Mouse (Mus musculus) midbrain, embryonic 12.5 days (tissue): Measurements from ENCODE around the gene Gpi1. TPM values are rescaled to one million over a fixed set of nuclear protein-coding genes. Genes with fewer than 3 reads are reported as not detected.
A peak's percentile ranks its signal among the peaks of the same experiment; 100 is the strongest.
"Not testable (repeated sequence)": the region's sequence is repeated elsewhere in the genome, so short reads cannot be mapped to it uniquely, and the experiment has no call there.

ENCODE experiments used
- ATAC-seq: fragments of 200-750 bp; cut with Nextera tagmentation; 2 replicates; pipeline ENCODE4 v1.8.0; 2017; ENCODE audit warnings: low read depth, moderate TSS enrichment, moderate library complexity; ENCODE audit not compliant: low FRiP score
- H3K27ac ChIP-seq: fragments of 300-500 bp; sonication (generic); replicated peaks from 2 replicates; pipeline ENCODE4 v1.5.1; 2016; ENCODE audit warnings: mild to moderate bottlenecking
- H3K27me3 ChIP-seq: fragments of 300-500 bp; sonication (generic); 2 replicates; pipeline ENCODE4 v1.6.1; 2016; ENCODE audit warnings: mild to moderate bottlenecking
- H3K36me3 ChIP-seq: fragments of 300-500 bp; sonication (generic); 2 replicates; pipeline ENCODE4 v1.6.1; 2016
- H3K4me1 ChIP-seq: fragments of 300-500 bp; sonication (generic); 2 replicates; pipeline ENCODE4 v1.6.1; 2016
- H3K4me2 ChIP-seq: fragments of 300-500 bp; sonication (generic); replicated peaks from 2 replicates; pipeline ENCODE4 v1.6.1; 2016; ENCODE audit warnings: mild to moderate bottlenecking, moderate library complexity
- H3K4me3 ChIP-seq: fragments of 300-500 bp; sonication (generic); 2 replicates; pipeline ENCODE4 v1.5.1; 2016; ENCODE audit warnings: mild to moderate bottlenecking
- H3K9ac ChIP-seq: fragments of 300-500 bp; sonication (generic); replicated peaks from 2 replicates; pipeline ENCODE4 v1.6.1; 2016; ENCODE audit warnings: mild to moderate bottlenecking, moderate library complexity
- H3K9me3 ChIP-seq: fragments of 300-500 bp; sonication (generic); 2 replicates; pipeline ENCODE4 v1.6.1; 2016; ENCODE audit warnings: mild to moderate bottlenecking
- WGBS: fragments of 180-500 bp; shearing (Covaris S2); methylation state at CpG from one replicate; pipeline ENCODE4 v1.1.7; 2016; 5-methylcytosine and 5-hydroxymethylcytosine counted together
- polyA plus RNA-seq: library from polyadenylated mRNA; unstranded; fragments of >200 nt; fragmentation: Nextera tagmentation; extraction: Ambion mirVana; gene quantifications from 2 replicates; pipeline ENCODE4 v1.2.1, GENCODE M21; 2016

Gene Gpi1
- polyA plus RNA-seq, 1 experiment from 2014 or later, result 218 TPM

DNA sequence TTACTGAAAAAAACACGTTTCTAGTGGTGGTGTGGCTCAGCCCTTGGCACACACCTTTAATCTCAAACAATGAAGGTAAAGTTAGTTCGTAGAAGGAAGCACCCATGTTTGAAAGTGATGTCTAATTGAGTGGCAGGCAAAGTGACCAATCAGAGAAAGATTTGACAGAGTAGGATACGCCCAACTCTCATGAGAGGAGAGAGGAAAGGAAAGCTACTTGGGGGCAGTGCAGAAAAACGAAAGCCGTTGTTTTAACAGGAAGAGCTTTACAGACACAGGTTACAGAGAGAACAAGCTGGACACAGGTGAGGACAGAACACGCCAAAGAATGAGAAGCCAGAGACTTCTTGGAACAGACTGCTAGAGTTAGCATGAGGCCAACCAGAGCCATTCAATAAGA is 23.8 kb downstream of the Gpi1 start:
- H3K9ac ChIP-seq, result no peak overlapping the region
- no peaks in the 10 kb centered on the region for H3K27me3 ChIP-seq
- no peaks in the 10 kb centered on the region for H3K4me1 ChIP-seq
- peaks cover 98% of the 10 kb centered on the region for H3K36me3 ChIP-seq
- H3K4me2 ChIP-seq, result no peak overlapping the region
- H3K9me3 ChIP-seq, result no peaks in the 10 kb centered on the region
- H3K4me3 ChIP-seq, result no peak overlapping the region
- H3K27ac ChIP-seq, result no peak overlapping the region
- no peak for ATAC-seq
- 95% methylated on average over 6 of the region's 6 CpGs for WGBS

DNA sequence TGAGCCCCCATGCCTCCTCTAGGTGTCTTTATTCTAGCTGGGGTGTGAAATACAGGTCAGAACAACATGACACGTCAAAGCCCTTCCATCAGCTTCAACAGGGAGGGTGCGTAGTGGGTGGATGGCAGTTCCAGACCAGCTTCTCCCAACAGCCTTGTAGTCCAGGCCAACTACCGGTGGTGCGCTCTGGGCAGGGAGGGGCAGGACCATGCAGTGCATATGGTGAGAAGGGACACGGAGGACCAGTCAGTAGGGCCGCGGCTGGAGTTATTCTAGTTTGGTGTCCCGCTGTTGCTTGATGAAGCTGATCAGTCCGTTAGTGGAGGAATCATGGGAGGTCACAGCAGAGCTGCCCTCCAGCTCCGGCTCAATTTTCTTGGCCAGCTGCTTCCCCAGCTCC is 28.0 kb downstream of the Gpi1 start:
- not testable (repeated sequence) for H3K4me1 ChIP-seq, H3K9me3 ChIP-seq, H3K27ac ChIP-seq, H3K4me3 ChIP-seq, H3K9ac ChIP-seq, ATAC-seq, H3K27me3 ChIP-seq, H3K4me2 ChIP-seq
- H3K36me3 ChIP-seq, result peaks cover 68% of the 10 kb centered on the region
- 89% methylated on average over 10 of the region's 10 CpGs for WGBS

DNA sequence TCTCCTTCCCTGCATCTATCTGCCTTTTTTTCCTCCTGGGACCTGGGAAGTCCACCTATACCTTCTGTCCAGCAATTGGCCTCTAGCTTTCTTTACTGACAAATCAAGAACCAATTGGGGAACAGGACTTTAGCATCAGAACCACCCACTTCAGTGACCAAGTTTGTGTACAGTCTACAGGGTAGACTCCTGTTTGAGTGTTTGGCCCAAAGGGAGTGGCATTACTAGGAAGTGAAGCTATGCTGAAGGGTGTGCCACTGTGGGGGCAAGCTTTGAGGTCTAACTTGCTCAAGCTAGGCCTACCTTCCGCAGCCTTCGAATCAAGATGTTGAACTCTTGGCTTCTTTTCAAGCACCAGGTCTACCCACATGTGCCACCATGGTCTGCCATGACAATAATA is 29.3 kb downstream of the Gpi1 start:
- Histone ChIP-seq H3K4me3 (no peak overlapping the region), H3K4me1 (peaks cover 1% of the 10 kb centered on the region), H3K9me3 (no peaks in the 10 kb centered on the region), H3K36me3 (peaks cover 55% of the 10 kb centered on the region), H3K27ac (no peak overlapping the region), H3K4me2 (no peak overlapping the region), H3K9ac (no peak overlapping the region), H3K27me3 (no peaks in the 10 kb centered on the region)
- 97% methylated on average over 2 of the region's 2 CpGs for WGBS
- no peak for ATAC-seq

DNA sequence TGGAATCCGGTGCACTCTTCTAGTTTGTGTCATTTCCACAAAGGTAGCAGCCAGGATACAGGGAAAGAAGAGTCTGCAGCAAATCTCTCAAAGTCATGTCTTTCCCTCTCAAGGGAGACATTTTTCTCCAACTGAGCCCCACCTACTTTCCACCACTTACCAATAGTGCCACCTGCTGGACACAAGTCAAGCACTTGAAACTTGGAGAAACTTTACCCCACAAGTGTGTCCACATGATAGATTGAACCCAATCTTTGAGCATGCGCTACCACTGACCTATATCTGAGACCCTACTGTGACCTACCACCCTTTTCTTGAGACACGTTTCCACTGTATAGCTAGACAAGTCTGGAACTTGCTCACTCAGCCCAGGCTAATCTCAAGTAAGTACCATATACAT is 31.8 kb downstream of the Gpi1 start:
- H3K27ac ChIP-seq, result no peak overlapping the region
- ATAC-seq, result no peak

DNA sequence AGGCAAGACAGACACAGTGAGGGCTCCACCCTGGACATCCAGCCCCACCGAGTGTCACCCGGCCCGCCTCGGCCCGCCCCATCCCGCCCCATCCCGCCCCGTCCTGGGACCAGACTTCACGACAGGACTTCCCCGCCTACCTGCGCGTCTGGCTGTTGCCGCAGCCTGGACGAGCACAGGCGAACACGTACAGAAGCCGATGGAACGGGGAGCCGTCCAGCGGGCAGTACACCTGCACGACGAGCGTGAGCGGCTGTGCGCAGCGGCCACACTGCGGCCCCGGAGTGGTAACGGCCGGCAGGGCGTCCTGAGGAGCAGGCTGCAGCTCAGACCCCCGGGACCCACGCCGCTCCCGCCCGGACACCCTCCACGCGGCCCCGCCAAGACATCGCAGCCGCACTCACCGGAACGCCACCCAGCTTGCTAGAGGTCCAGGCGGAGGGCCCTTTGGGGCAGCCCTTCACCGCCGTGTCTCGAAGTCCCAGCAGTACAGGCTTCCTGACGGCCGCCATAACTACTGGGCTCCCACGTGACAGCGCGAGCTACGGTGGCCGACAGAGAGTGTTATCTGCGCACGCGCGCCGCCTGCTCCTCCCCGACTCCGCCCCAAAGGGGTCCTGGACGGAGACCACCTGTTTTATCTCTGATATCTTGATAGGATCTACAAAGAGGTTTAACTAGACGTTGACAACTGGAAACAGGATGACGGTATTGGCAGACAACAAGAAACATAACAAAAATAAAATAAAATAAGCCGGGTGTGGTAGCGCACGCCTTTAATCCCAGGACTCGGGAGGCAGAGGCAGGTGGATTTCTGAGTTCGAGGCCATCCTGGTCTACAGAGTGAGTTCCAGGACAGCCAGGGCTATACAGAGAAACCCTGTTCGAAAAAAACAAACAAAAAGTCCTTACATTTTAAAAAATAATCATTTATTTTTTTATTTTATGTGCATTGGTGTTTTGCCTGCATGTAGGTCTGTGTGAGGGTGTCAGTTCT is 33.7 kb downstream of the Gpi1 start, which contains the start of gene Pdcd2l:
Gene Pdcd2l (minus strand): TSS at position 530 of the 997 bp plus-strand sequence.
- Histone ChIP-seq H3K9ac (peak within 1 kb of the TSS; percentile 95), H3K36me3 (peaks cover 32% of the 10 kb centered on the region), H3K27me3 (no peaks in the 10 kb centered on the region), H3K4me2 (peak within 1 kb of the TSS; percentile 94), H3K27ac (peak within 1 kb of the TSS; percentile 46; the same call in 1 of the 2 replicates), H3K4me1 (peaks cover 10% of the 10 kb centered on the region), H3K4me3 (peak within 1 kb of the TSS; percentile 97), H3K9me3 (no peaks in the 10 kb centered on the region)
- peak; percentile 93 for ATAC-seq
- WGBS, result 3% methylated on average over 66 of the region's 70 CpGs

More for the DNA sequence above, 31.8 kb downstream of the Gpi1 start:
- H3K4me1 ChIP-seq, result peaks cover 10% of the 10 kb centered on the region
- H3K4me2 ChIP-seq, result no peak overlapping the region
- H3K9me3 ChIP-seq, result no peaks in the 10 kb centered on the region
- 59% methylated on average over 3 of the region's 3 CpGs for WGBS
- H3K9ac ChIP-seq, result no peak overlapping the region
- H3K27me3 ChIP-seq, result no peaks in the 10 kb centered on the region
- peaks cover 38% of the 10 kb centered on the region for H3K36me3 ChIP-seq
- no peak overlapping the region for H3K4me3 ChIP-seq

DNA sequence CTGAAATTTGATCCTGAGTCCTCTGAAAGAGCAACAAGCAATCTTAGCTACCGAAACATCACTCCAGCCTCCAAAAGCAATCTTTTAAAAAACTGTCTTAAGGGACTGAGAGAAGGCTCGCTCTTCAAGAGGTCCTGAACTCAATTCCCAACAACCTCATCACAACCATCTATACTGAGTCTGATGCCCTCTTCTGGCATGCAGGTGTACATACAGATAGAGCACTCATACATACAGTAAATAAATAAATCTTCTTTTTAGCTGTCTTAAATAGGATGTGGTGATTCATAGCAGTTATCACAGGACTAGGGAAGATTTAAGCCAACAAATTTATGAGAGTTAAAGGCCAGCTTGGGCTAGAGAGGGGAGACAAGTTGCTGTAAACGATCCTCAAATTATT is 34.5 kb downstream of the Gpi1 start:
- no peaks in the 10 kb centered on the region for H3K27me3 ChIP-seq
- ATAC-seq, result no peak
- H3K9me3 ChIP-seq, result no peaks in the 10 kb centered on the region
- H3K27ac ChIP-seq, result 0 out of 2 replicates have a peak overlapping the region, but pooled peaks have one; percentile 46
- peak overlapping the region; percentile 94 for H3K4me2 ChIP-seq
- H3K4me1 ChIP-seq, result peaks cover 10% of the 10 kb centered on the region
- peak overlapping the region; percentile 97 for H3K4me3 ChIP-seq
- 54% methylated on average over 3 of the region's 3 CpGs for WGBS
- H3K9ac ChIP-seq, result peak overlapping the region; percentile 95
- H3K36me3 ChIP-seq, result peaks cover 26% of the 10 kb centered on the region

DNA sequence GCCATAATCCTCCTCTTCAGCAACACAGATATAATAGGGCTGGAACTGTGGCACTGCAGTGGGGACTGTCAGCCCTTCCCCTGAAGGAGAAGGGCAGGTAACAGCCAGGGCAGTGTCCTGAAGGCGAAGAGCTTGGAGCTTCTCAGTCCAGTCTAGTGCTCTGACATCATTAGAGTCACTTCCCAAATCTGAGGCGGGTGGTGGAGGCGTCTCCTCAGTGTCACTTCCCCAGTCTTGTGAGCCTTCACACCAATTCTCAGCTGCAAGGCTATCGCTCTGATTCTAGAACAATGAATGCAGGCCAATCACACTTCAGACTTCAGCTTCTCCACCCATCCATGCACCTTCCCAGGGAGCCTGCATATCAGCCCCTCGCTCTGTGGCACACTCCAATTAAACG is 37.3 kb downstream of the Gpi1 start:
- Histone ChIP-seq H3K27me3 (no peaks in the 10 kb centered on the region), H3K9ac (no peak overlapping the region), H3K9me3 (no peaks in the 10 kb centered on the region), H3K36me3 (peaks cover 44% of the 10 kb centered on the region), H3K4me3 (no peak overlapping the region), H3K27ac (no peak overlapping the region), H3K4me1 (peaks cover 10% of the 10 kb centered on the region), H3K4me2 (no peak overlapping the region)
- 94% methylated on average over 6 of the region's 6 CpGs for WGBS
- no peak for ATAC-seq

DNA sequence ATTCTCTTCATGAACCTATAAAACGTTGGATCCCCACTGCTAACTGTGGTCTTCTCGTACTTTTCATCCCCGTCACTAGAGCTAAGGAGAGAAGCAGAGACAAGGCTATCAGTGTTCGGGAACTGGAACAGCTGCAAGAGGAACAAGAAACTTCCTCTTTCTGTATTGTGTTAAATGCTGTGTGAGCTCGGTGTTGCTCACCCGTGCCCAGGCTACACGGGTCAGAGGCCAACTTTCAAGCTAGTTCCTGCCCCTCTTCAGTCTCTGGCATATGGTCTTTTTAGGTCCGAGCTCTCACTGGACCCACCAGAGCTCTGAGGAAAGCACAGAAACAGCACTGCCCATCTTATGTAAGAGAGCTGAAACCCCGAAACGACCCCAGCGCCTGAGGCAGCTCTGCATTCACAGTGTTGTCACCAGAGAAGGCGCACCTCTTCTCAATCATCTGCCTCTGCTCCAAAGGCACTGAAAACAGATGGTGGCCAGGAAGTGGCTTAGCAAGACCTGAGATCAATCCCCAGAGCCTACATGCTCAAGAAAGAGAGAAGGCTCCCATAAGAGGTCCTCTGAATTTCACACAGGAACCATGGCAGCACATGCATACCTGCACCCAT is 40.7 kb downstream of the Gpi1 start:
- Histone ChIP-seq H3K27me3 (no peaks in the 10 kb centered on the region), H3K9ac (no peak overlapping the region), H3K27ac (no peak overlapping the region), H3K4me1 (no peaks in the 10 kb centered on the region), H3K9me3 (no peaks in the 10 kb centered on the region), H3K4me3 (no peak overlapping the region), H3K4me2 (no peak overlapping the region), H3K36me3 (peaks cover 71% of the 10 kb centered on the region)
- WGBS, result 91% methylated on average over 12 of the region's 12 CpGs
- ATAC-seq, result no peak

DNA sequence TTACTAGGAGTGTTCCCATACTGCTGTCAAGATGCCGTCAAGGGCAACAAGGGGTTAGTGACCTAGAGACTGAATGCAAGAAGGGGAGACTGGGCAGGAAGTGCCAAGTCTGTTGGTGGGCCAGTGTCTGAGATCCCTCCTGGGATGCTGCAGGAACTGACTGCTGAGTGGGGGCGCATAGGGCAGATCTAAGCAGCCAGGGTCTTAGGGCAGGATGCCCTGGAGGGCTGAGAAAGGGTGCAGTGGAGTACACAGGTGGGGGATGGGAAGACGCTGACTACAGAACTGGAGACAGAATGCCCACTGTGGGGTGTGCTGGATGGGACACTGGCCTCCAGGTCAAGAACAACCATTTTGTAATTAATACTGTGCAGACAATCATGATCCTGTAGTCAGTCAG is 46.3 kb downstream of the Gpi1 start:
- H3K36me3 ChIP-seq, result peaks cover 50% of the 10 kb centered on the region
- H3K4me1 ChIP-seq, result no peaks in the 10 kb centered on the region
- ATAC-seq, result no peak
- H3K27ac ChIP-seq, result no peak overlapping the region
- no peak overlapping the region for H3K9ac ChIP-seq
- H3K9me3 ChIP-seq, result no peaks in the 10 kb centered on the region
- no peaks in the 10 kb centered on the region for H3K27me3 ChIP-seq
- H3K4me3 ChIP-seq, result no peak overlapping the region
- no peak overlapping the region for H3K4me2 ChIP-seq
- WGBS, result 87% methylated on average over 3 of the region's 3 CpGs

DNA sequence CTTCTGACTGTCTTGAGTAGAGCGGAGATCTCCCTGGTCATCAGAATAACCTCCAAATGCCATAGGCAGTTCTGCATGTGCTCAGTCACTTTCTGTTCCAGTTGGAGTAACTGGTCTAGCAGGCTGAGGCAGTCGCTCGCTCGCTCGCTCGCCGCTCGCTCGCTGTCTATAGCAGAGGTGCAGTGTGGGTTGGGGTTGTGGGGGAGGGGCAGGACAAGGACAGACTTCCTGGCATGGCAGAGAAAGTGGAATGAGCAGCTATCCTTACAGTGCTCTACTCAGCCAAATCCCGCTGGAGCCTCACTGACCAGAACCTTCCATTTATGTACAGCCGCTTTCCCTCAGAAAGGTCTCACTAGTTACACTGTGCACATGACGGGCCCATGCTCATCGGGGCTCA is 46.8 kb downstream of the Gpi1 start:
- ATAC-seq, result no peak
- H3K9me3 ChIP-seq, result no peaks in the 10 kb centered on the region
- no peak overlapping the region for H3K9ac ChIP-seq
- peaks cover 46% of the 10 kb centered on the region for H3K36me3 ChIP-seq
- no peak overlapping the region for H3K4me2 ChIP-seq
- no peaks in the 10 kb centered on the region for H3K27me3 ChIP-seq
- WGBS, result 92% methylated on average over 13 of the region's 13 CpGs
- H3K27ac ChIP-seq, result no peak overlapping the region
- no peaks in the 10 kb centered on the region for H3K4me1 ChIP-seq
- H3K4me3 ChIP-seq, result no peak overlapping the region

DNA sequence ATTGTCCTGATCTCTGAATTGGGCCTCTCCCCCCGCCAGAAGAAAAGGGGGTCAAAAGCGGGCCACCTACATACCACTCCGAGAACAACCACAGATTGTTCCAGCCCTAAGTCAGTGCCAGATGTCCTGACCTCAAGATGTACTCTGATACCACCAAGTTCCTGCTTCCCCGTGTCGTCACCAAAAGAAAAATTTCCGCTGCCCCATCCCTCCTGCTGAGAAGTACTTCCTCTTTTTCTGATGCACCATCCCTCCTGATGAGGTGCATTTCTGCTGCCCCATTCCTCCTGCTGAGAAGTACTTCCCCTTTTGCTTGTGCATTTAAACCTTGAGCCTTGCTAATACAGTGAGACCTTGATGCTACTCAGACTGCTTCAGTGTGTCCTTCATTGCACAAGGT is 53.9 kb downstream of the Gpi1 start:
- H3K9ac ChIP-seq, H3K9me3 ChIP-seq, H3K36me3 ChIP-seq, H3K4me2 ChIP-seq, H3K4me1 ChIP-seq, H3K27ac ChIP-seq, H3K27me3 ChIP-seq, H3K4me3 ChIP-seq, ATAC-seq: not testable (repeated sequence)
- 92% methylated on average over 6 of the region's 6 CpGs for WGBS

DNA sequence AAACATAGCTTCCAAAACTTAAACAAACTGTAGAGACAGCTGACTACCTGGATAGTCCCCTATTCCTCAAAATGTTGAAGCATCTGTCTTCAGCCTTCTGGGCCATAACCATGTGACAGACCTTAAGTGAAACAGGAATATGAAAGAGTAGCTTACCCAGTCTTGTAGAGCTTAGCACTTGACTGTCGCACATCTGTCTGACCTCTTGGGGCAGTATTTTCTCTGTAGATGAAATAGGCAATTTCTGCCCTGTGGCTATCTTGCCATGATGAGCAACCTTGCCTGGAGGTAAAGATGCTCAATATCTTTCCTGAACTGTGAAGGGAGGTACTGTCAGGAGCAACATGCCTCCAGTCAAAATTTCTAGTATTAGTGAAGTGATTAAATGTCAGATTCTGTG is 57.9 kb downstream of the Gpi1 start:
- WGBS, result 82% methylated on average over 1 of the region's 1 CpGs
- Histone ChIP-seq H3K4me1 (0 out of 2 replicates have a peak, but pooled peaks cover 4% of the 10 kb centered on the region), H3K27me3 (no peaks in the 10 kb centered on the region), H3K4me3 (no peak overlapping the region), H3K27ac (no peak overlapping the region), H3K36me3 (no peaks in the 10 kb centered on the region), H3K9ac (no peak overlapping the region), H3K4me2 (no peak overlapping the region), H3K9me3 (no peaks in the 10 kb centered on the region)
- no peak for ATAC-seq
